Comparison of ENCODE assay signal across 8 mouse cellular contexts in genomic region chr4:155308068-155308467, GRCm38 (mm10). TPM values are rescaled to one million over a fixed set of nuclear protein-coding genes. Genes with fewer than 3 reads are reported as not detected.
DNase-seq lines count a peak whose midpoint lies in the region; ATAC-seq and TF ChIP-seq lines count a peak whose summit lies in the region.

No protein-coding gene starts in this region.

- H3K27ac ChIP-seq in bone marrow, adult 2 months (ENCODE audit: control insufficient read depth, insufficient read depth, low read depth, low read length, poor library complexity), result peak overlapping the region; percentile 19
- H3K27ac ChIP-seq in embryonic fibroblast, embryonic 13.5 days (ENCODE audit: insufficient read depth, low read length), result no peak overlapping the region
- H3K27ac ChIP-seq in heart, embryonic 12.5 days (ENCODE audit: poor library complexity, severe bottlenecking), result no peak overlapping the region
- H3K27ac ChIP-seq in kidney, embryonic 15.5 days, result peak overlapping the region; percentile 65
- H3K27ac ChIP-seq in limb, embryonic 14.5 days (replicated peaks; ENCODE audit: low read depth, low read length), result peak overlapping the region; percentile 72
- H3K27ac ChIP-seq in midbrain, embryonic 16.5 days (ENCODE audit: low read length), result peak overlapping the region; percentile 69
- H3K27ac ChIP-seq in spleen, adult 2 months (ENCODE audit: insufficient read depth, low read length), result no peak overlapping the region

- peak; percentile 76; the same call in 1 of the 2 replicates for ATAC-seq in heart, embryonic 12.5 days (ENCODE audit: insufficient number of reproducible peaks, low FRiP score)
- ATAC-seq in kidney, embryonic 15.5 days (replicated peaks; ENCODE audit: low FRiP score), result peak; percentile 86; the same call in 1 of the 2 replicates
- peak; percentile 91 for ATAC-seq in limb, embryonic 14.5 days (ENCODE audit: low FRiP score, low read depth)
- peak; percentile 74 for ATAC-seq in midbrain, embryonic 16.5 days

- H3K36me3 ChIP-seq in heart, embryonic 12.5 days, result no peaks in the 10 kb centered on the region
- no peaks in the 10 kb centered on the region for H3K36me3 ChIP-seq in kidney, embryonic 15.5 days
- H3K36me3 ChIP-seq in limb, embryonic 14.5 days (ENCODE audit: control insufficient read depth, insufficient read depth, low read length), result no peaks in the 10 kb centered on the region
- no peaks in the 10 kb centered on the region for H3K36me3 ChIP-seq in midbrain, embryonic 16.5 days (ENCODE audit: control insufficient read depth, insufficient read depth, low read length)
- no peaks in the 10 kb centered on the region for H3K36me3 ChIP-seq in spleen, adult 2 months (ENCODE audit: control insufficient read depth, insufficient read depth, low read length)

- TF ChIP-seq CTCF in bone marrow, adult 2 months (IDR thresholded peaks at IDR 0.05; ENCODE audit: control insufficient read depth, insufficient read depth, low read length), result peak; percentile 62
- peak; percentile 73 for TF ChIP-seq CTCF in embryonic fibroblast, embryonic 13.5 days (IDR thresholded peaks at IDR 0.05; ENCODE audit: borderline replicate concordance, insufficient read depth, low read length)
- TF ChIP-seq CTCF in spleen, adult 2 months (IDR thresholded peaks at IDR 0.05; ENCODE audit: extremely low read depth, insufficient read depth, insufficient read length, insufficient replicate concordance), result peak; percentile 76

- TF ChIP-seq POLR2A in bone marrow, adult 2 months (IDR thresholded peaks at IDR 0.05; ENCODE audit: borderline replicate concordance, control insufficient read depth, low read depth, low read length), result no peak
- no peak for TF ChIP-seq POLR2A in embryonic fibroblast, embryonic 13.5 days (IDR thresholded peaks at IDR 0.05; ENCODE audit: low read depth, low read length)
- TF ChIP-seq POLR2A in limb, embryonic 14.5 days (IDR thresholded peaks at IDR 0.05; ENCODE audit: borderline replicate concordance, extremely low read depth, insufficient read depth, insufficient read length), result no peak
- no peak for TF ChIP-seq POLR2A in spleen, adult 2 months (IDR thresholded peaks at IDR 0.05; ENCODE audit: low read depth, low read length)

- peak; percentile 76 for DNase-seq in 416B (ENCODE audit: low read depth)
- DNase-seq in limb, embryonic 14.5 days (ENCODE audit: low spot score), result peak; percentile 93
- DNase-seq in spleen, adult 2 months (ENCODE audit: low read depth in 1 of 2, low spot score in 2 of 2), result peak in 1 of 2 experiments; percentile 47

- peaks cover 4% of the 10 kb centered on the region for H3K4me1 ChIP-seq in bone marrow, adult 2 months (ENCODE audit: control insufficient read depth, insufficient read depth, low read length)
- H3K4me1 ChIP-seq in embryonic fibroblast, embryonic 13.5 days (ENCODE audit: control insufficient read depth, insufficient read depth, low read length), result no peaks in the 10 kb centered on the region; the same call in 1 of the 2 replicates
- peaks cover 14% of the 10 kb centered on the region for H3K4me1 ChIP-seq in heart, embryonic 12.5 days (replicated peaks)
- H3K4me1 ChIP-seq in kidney, embryonic 15.5 days, result peaks cover 20% of the 10 kb centered on the region
- peaks cover 31% of the 10 kb centered on the region for H3K4me1 ChIP-seq in limb, embryonic 14.5 days (ENCODE audit: control insufficient read depth, insufficient read depth, low read length)
- H3K4me1 ChIP-seq in midbrain, embryonic 16.5 days (ENCODE audit: control insufficient read depth, insufficient read depth, low read length), result peaks cover 40% of the 10 kb centered on the region
- H3K4me1 ChIP-seq in spleen, adult 2 months (ENCODE audit: control insufficient read depth, insufficient read depth, insufficient read length), result peaks cover 14% of the 10 kb centered on the region; the same call in 1 of the 2 replicates

- peak overlapping the region; percentile 53 for H3K4me2 ChIP-seq in heart, embryonic 12.5 days
- H3K4me2 ChIP-seq in kidney, embryonic 15.5 days, result peak overlapping the region; percentile 50
- peak overlapping the region; percentile 41 for H3K4me2 ChIP-seq in limb, embryonic 14.5 days (replicated peaks; ENCODE audit: low read depth, low read length, severe bottlenecking)
- peak overlapping the region; percentile 52 for H3K4me2 ChIP-seq in midbrain, embryonic 16.5 days (ENCODE audit: low read length)

- H3K9me3 ChIP-seq in heart, embryonic 12.5 days (replicated peaks), result no peaks in the 10 kb centered on the region
- H3K9me3 ChIP-seq in kidney, embryonic 15.5 days (replicated peaks), result no peaks in the 10 kb centered on the region
- no peaks in the 10 kb centered on the region for H3K9me3 ChIP-seq in limb, embryonic 14.5 days (ENCODE audit: control insufficient read depth, low read length)
- no peaks in the 10 kb centered on the region for H3K9me3 ChIP-seq in midbrain, embryonic 16.5 days (replicated peaks; ENCODE audit: control insufficient read depth, low read length, poor library complexity, severe bottlenecking)

- under 1% methylated on average over 11 of the region's 11 CpGs for WGBS in bone marrow, adult 2 months
- WGBS in heart, embryonic 12.5 days, result under 1% methylated on average over 11 of the region's 11 CpGs
- under 1% methylated on average over 11 of the region's 11 CpGs for WGBS in kidney, embryonic 15.5 days
- 2% methylated on average over 10 of the region's 11 CpGs for WGBS in limb, embryonic 14.5 days
- 0% methylated on average over 11 of the region's 11 CpGs for WGBS in midbrain, embryonic 16.5 days
- 1% methylated on average over 11 of the region's 11 CpGs for WGBS in spleen, adult 2 months

- H3K4me3 ChIP-seq in bone marrow, adult 2 months (replicated peaks; ENCODE audit: control insufficient read depth, low read depth, low read length), result peak overlapping the region; percentile 18
- no peak overlapping the region for H3K4me3 ChIP-seq in embryonic fibroblast, embryonic 13.5 days (ENCODE audit: insufficient read depth, low read length)
- no peak overlapping the region for H3K4me3 ChIP-seq in heart, embryonic 12.5 days
- H3K4me3 ChIP-seq in kidney, embryonic 15.5 days (replicated peaks), result no peak overlapping the region; the same call in 1 of the 2 replicates
- peak overlapping the region; percentile 8 for H3K4me3 ChIP-seq in limb, embryonic 14.5 days (replicated peaks; ENCODE audit: low read length)
- peak overlapping the region; percentile 4; the same call in 1 of the 2 replicates for H3K4me3 ChIP-seq in midbrain, embryonic 16.5 days (ENCODE audit: low read depth, low read length)
- peak overlapping the region; percentile 44; the same call in 1 of the 2 replicates for H3K4me3 ChIP-seq in spleen, adult 2 months (ENCODE audit: extremely low read depth, insufficient read depth, insufficient read length)

- H3K9ac ChIP-seq in heart, embryonic 12.5 days, result peak overlapping the region; percentile 29
- no peak overlapping the region for H3K9ac ChIP-seq in kidney, embryonic 15.5 days
- peak overlapping the region; percentile 44 for H3K9ac ChIP-seq in limb, embryonic 14.5 days (ENCODE audit: low read depth, low read length, severe bottlenecking)
- peak overlapping the region; percentile 51; the same call in 1 of the 2 replicates for H3K9ac ChIP-seq in midbrain, embryonic 16.5 days (ENCODE audit: low read depth, low read length)

- H3K27me3 ChIP-seq in heart, embryonic 12.5 days (replicated peaks), result no peaks in the 10 kb centered on the region
- H3K27me3 ChIP-seq in kidney, embryonic 15.5 days, result no peaks in the 10 kb centered on the region
- H3K27me3 ChIP-seq in limb, embryonic 14.5 days (ENCODE audit: control insufficient read depth, insufficient read depth, low read length), result no peaks in the 10 kb centered on the region
- H3K27me3 ChIP-seq in midbrain, embryonic 16.5 days (ENCODE audit: control insufficient read depth, insufficient read depth, low read depth, low read length), result no peaks in the 10 kb centered on the region
- H3K27me3 ChIP-seq in spleen, adult 2 months (ENCODE audit: control insufficient read depth, insufficient read depth, low read length), result no peaks in the 10 kb centered on the region

RNA-seq across cellular contexts. Expression of gene Prkcz, which starts 53.1 kb away (rescaled TPM):
- polyA plus RNA-seq in bone marrow, adult 2 months (2011; ENCODE audit: insufficient read depth, insufficient read length, low replicate concordance, missing spikeins), result 1.9 TPM in 1 of 2 replicates, not detected in the other
- 0.63 and 1.4 TPM in 2 replicates for polyA plus RNA-seq in embryonic fibroblast, embryonic 13.5 days (2011; ENCODE audit: insufficient read length, low read depth, missing spikeins)
- polyA plus RNA-seq in heart, embryonic 12.5 days (2016; fragmentation: Nextera tagmentation; extraction: Ambion mirVana), result 6.9 and 8.3 TPM in 2 replicates
- polyA plus RNA-seq in kidney, embryonic 15.5 days (2015; fragmentation: Nextera tagmentation; extraction: Ambion mirVana), result 14.2 and 16.6 TPM in 2 replicates
- 7.1 and 7.5 TPM in 2 replicates for polyA plus RNA-seq in limb, embryonic 14.5 days (2012; rRNA removed)
- 7.4 and 9.3 TPM in 2 replicates for polyA plus RNA-seq in limb, embryonic 14.5 days (2014; fragmentation: Nextera tagmentation; extraction: Ambion mirVana)
- polyA plus RNA-seq in midbrain, embryonic 16.5 days (2015; fragmentation: Nextera tagmentation; extraction: Ambion mirVana), result 95.8 and 97.1 TPM in 2 replicates
- polyA plus RNA-seq in spleen, adult 2 months (2012; rRNA removed), result 2.9 and 3.0 TPM in 2 replicates

RNA-seq across cellular contexts. Expression of gene Faap20, which starts 58.5 kb away (rescaled TPM):
- polyA plus RNA-seq in bone marrow, adult 2 months (2011; ENCODE audit: insufficient read depth, insufficient read length, low replicate concordance, missing spikeins), result 19.3 and 29.3 TPM in 2 replicates
- 19.8 and 21.1 TPM in 2 replicates for polyA plus RNA-seq in embryonic fibroblast, embryonic 13.5 days (2011; ENCODE audit: insufficient read length, low read depth, missing spikeins)
- 61.0 and 65.1 TPM in 2 replicates for polyA plus RNA-seq in heart, embryonic 12.5 days (2016; fragmentation: Nextera tagmentation; extraction: Ambion mirVana)
- polyA plus RNA-seq in kidney, embryonic 15.5 days (2015; fragmentation: Nextera tagmentation; extraction: Ambion mirVana), result 66.2 and 68.8 TPM in 2 replicates
- polyA plus RNA-seq in limb, embryonic 14.5 days (2012; rRNA removed), result 64.6 and 85.1 TPM in 2 replicates
- polyA plus RNA-seq in limb, embryonic 14.5 days (2014; fragmentation: Nextera tagmentation; extraction: Ambion mirVana), result 72.5 and 84.8 TPM in 2 replicates
- 69.8 and 70.1 TPM in 2 replicates for polyA plus RNA-seq in midbrain, embryonic 16.5 days (2015; fragmentation: Nextera tagmentation; extraction: Ambion mirVana)
- 43.2 and 64.8 TPM in 2 replicates for polyA plus RNA-seq in spleen, adult 2 months (2012; rRNA removed)

Comparison
In these comparisons a context has a peak if more than half of its experiments do, and no peak if none do; other contexts are left out.
1. H3K27ac ChIP-seq: peak in bone marrow, adult 2 months (single experiment), kidney, embryonic 15.5 days (single experiment), limb, embryonic 14.5 days (single experiment) and midbrain, embryonic 16.5 days (single experiment); none in embryonic fibroblast, embryonic 13.5 days (single experiment), heart, embryonic 12.5 days (single experiment) and spleen, adult 2 months (single experiment).
2. H3K4me3 ChIP-seq: peak in bone marrow, adult 2 months (single experiment), limb, embryonic 14.5 days (single experiment), midbrain, embryonic 16.5 days (single experiment) and spleen, adult 2 months (single experiment); none in embryonic fibroblast, embryonic 13.5 days (single experiment), heart, embryonic 12.5 days (single experiment) and kidney, embryonic 15.5 days (single experiment).
3. Peak in every context shown above with its lines, with median percentiles within 50 percentile points of each other: CTCF ChIP-seq, ATAC-seq and H3K4me2 ChIP-seq.